Mouse (Mus musculus): ENCODE measurements around the gene Borcs6.

DNA sequence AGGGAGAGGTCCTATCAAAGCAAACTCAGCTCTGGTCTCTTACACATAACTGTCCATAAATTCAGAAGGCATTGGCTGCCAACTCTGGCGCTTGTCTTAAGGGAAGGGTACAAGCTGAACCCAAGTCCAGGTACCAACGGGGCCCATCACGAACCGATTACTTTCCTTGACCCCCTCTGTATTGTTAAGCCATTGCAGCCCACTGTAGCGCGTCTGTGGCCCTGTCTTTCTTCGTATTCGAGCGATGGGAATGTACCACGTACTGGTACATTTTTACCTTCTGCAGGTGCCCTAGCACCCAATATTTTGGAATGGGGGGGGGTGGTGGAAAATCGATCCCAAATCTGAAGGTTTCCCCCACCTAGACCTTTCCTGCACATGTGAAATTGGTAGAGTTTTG is 12.7 kb downstream of the Borcs6 start:
- TF ChIP-seq POLR2A (IDR thresholded peaks at IDR 0.05; ENCODE audit: low read depth, low read length) (no peak), CTCF (IDR thresholded peaks at IDR 0.05; ENCODE audit: extremely low read depth, insufficient read length, insufficient replicate concordance, low read depth, low read length) (no peak)

All from small intestine, adult 2 months (tissue).